ENCODE assay signal across 10 mouse cellular contexts in the genomic region with DNA sequence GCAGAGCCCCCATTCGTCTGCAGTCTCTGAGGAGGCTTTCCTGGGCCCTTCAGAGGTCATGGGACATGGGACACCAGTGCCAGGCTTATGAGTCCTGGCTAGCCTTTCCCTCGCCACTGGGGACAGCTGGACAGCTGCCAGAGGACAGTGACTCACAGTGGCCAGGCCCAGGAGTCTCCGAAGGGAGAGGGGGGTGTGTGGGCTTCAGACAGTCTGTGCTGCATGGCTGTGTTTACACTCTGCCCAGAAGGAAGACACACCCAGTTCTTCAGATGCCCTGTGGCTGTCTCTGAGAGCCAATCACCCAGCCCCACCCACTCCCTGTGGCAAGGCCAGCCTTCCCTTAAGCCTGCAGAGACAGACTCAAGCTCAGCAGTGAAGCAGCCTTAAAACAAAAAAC. TPM values are rescaled to one million over a fixed set of nuclear protein-coding genes. Genes with fewer than 3 reads are reported as not detected.
DNase-seq lines count a peak whose midpoint lies in the region; ATAC-seq lines count a peak whose summit lies in the region.
"Had no signal": no experiment of that assay in that cellular context is flagged by ENCODE, and none has a peak within 500 bp of the region (broad histone marks: within the 10 kb centered on the region; RNA-seq: fewer than 3 reads in every experiment).

No protein-coding gene starts in this region.

- H3K9me3 ChIP-seq in embryonic facial prominence, embryonic 11.5 days (replicated peaks; ENCODE audit: control insufficient read depth, low read length): no peaks in the 10 kb centered on the region
- no peaks in the 10 kb centered on the region for H3K9me3 ChIP-seq in embryonic facial prominence, embryonic 10.5 days
- no peaks in the 10 kb centered on the region for H3K9me3 ChIP-seq in embryonic facial prominence, embryonic 15.5 days (replicated peaks)
- no peaks in the 10 kb centered on the region for H3K9me3 ChIP-seq in intestine, embryonic 15.5 days

- 0 out of 2 replicates have a peak, but pooled peaks have one; percentile 29 for ATAC-seq in embryonic facial prominence, embryonic 11.5 days (replicated peaks; ENCODE audit: insufficient number of reproducible peaks, low FRiP score, low TSS enrichment, low read depth)
- ATAC-seq in embryonic facial prominence, embryonic 15.5 days (ENCODE audit: insufficient number of reproducible peaks, low FRiP score, low TSS enrichment, low read depth): peak; percentile 49; the same call in 1 of the 2 replicates
- peak; percentile 76 for ATAC-seq in intestine, embryonic 15.5 days

- no peaks in the 10 kb centered on the region for H3K36me3 ChIP-seq in embryonic facial prominence, embryonic 11.5 days (replicated peaks; ENCODE audit: control insufficient read depth, insufficient read depth, low read depth, low read length)
- H3K36me3 ChIP-seq in embryonic facial prominence, embryonic 10.5 days (replicated peaks): peaks cover 12% of the 10 kb centered on the region
- H3K36me3 ChIP-seq in embryonic facial prominence, embryonic 15.5 days: peaks cover 4% of the 10 kb centered on the region; the same call in 1 of the 2 replicates
- H3K36me3 ChIP-seq in intestine, embryonic 15.5 days: no peaks in the 10 kb centered on the region

- H3K4me1 ChIP-seq in embryonic facial prominence, embryonic 11.5 days (ENCODE audit: control insufficient read depth, insufficient read depth, low read length): peaks cover 3% of the 10 kb centered on the region
- peaks cover 52% of the 10 kb centered on the region for H3K4me1 ChIP-seq in embryonic facial prominence, embryonic 10.5 days
- peaks cover 22% of the 10 kb centered on the region for H3K4me1 ChIP-seq in embryonic facial prominence, embryonic 15.5 days
- peaks cover 25% of the 10 kb centered on the region for H3K4me1 ChIP-seq in intestine, embryonic 15.5 days (replicated peaks)

- DNase-seq in embryonic facial prominence, embryonic 11.5 days (ENCODE audit: low spot score): no peak
- no peak for DNase-seq in embryonic facial prominence, embryonic 10.5 days (ENCODE audit: low spot score)
- peak; percentile 94 for DNase-seq in Muller cell, postnatal 12 days (ENCODE audit: inconsistent ontology term)
- DNase-seq in lung, postnatal 10 days: peak; percentile 87
- no peak for DNase-seq in thymus, postnatal 4 days
- DNase-seq in embryo, embryonic 10.5 days (ENCODE audit: low spot score): no peak

- no peaks in the 10 kb centered on the region for H3K27me3 ChIP-seq in embryonic facial prominence, embryonic 11.5 days (ENCODE audit: control insufficient read depth, insufficient read depth, low read length)
- H3K27me3 ChIP-seq in embryonic facial prominence, embryonic 10.5 days (replicated peaks; ENCODE audit: low read depth, poor library complexity, severe bottlenecking): no peaks in the 10 kb centered on the region
- H3K27me3 ChIP-seq in embryonic facial prominence, embryonic 15.5 days: no peaks in the 10 kb centered on the region
- H3K27me3 ChIP-seq in intestine, embryonic 15.5 days (replicated peaks): no peaks in the 10 kb centered on the region
- H3K27me3 ChIP-seq: CH12.LX had no signal

- no peak overlapping the region for H3K4me3 ChIP-seq in embryonic facial prominence, embryonic 11.5 days (ENCODE audit: low read depth, low read length)
- H3K4me3 ChIP-seq in embryonic facial prominence, embryonic 10.5 days: no peak overlapping the region
- no peak overlapping the region for H3K4me3 ChIP-seq in embryonic facial prominence, embryonic 15.5 days (replicated peaks)
- H3K4me3 ChIP-seq in intestine, embryonic 15.5 days (replicated peaks): no peak overlapping the region

- H3K4me2 ChIP-seq in embryonic facial prominence, embryonic 11.5 days (ENCODE audit: low read depth, low read length): no peak overlapping the region
- no peak overlapping the region for H3K4me2 ChIP-seq in embryonic facial prominence, embryonic 15.5 days (replicated peaks)
- no peak overlapping the region for H3K4me2 ChIP-seq in intestine, embryonic 15.5 days (replicated peaks)

- H3K9ac ChIP-seq in embryonic facial prominence, embryonic 11.5 days (replicated peaks; ENCODE audit: low read length): no peak overlapping the region
- no peak overlapping the region for H3K9ac ChIP-seq in embryonic facial prominence, embryonic 15.5 days
- H3K9ac ChIP-seq in intestine, embryonic 15.5 days: no peak overlapping the region

- WGBS in embryonic facial prominence, embryonic 11.5 days: 52% methylated on average over 3 of the region's 3 CpGs
- whole genome bisulfite sequencing in embryonic facial prominence, embryonic 10.5 days: 68% methylated on average over 3 of the region's 3 CpGs
- 45% methylated on average over 3 of the region's 3 CpGs for WGBS in embryonic facial prominence, embryonic 15.5 days
- 25% methylated on average over 3 of the region's 3 CpGs for WGBS in intestine, embryonic 15.5 days

- H3K27ac ChIP-seq in embryonic facial prominence, embryonic 11.5 days (replicated peaks; ENCODE audit: low read depth, low read length): no peak overlapping the region
- no peak overlapping the region for H3K27ac ChIP-seq in embryonic facial prominence, embryonic 10.5 days (replicated peaks)
- H3K27ac ChIP-seq in embryonic facial prominence, embryonic 15.5 days (replicated peaks): no peak overlapping the region
- H3K27ac ChIP-seq in intestine, embryonic 15.5 days: no peak overlapping the region

RNA-seq across cellular contexts. Expression of a gene that starts 5.3 kb away (rescaled TPM):
- polyA plus RNA-seq in embryonic facial prominence, embryonic 11.5 days (2014; fragmentation: Nextera tagmentation; extraction: Ambion mirVana): 11.1 and 12.9 TPM in 2 replicates
- 13.9 and 15.0 TPM in 2 replicates for polyA plus RNA-seq in embryonic facial prominence, embryonic 10.5 days (2016; fragmentation: Nextera tagmentation; extraction: Ambion mirVana)
- 16.4 and 18.0 TPM in 2 replicates for polyA plus RNA-seq in embryonic facial prominence, embryonic 15.5 days (2015; fragmentation: Nextera tagmentation; extraction: Ambion mirVana)
- 13.2 and 14.0 TPM in 2 replicates for polyA plus RNA-seq in intestine, embryonic 15.5 days (2015; fragmentation: Nextera tagmentation; extraction: Ambion mirVana)

RNA-seq across cellular contexts. Expression of a gene that starts 16.9 kb away (rescaled TPM):
- polyA plus RNA-seq in embryonic facial prominence, embryonic 11.5 days (2014; fragmentation: Nextera tagmentation; extraction: Ambion mirVana): 225 and 236 TPM in 2 replicates
- 199 and 215 TPM in 2 replicates for polyA plus RNA-seq in embryonic facial prominence, embryonic 10.5 days (2016; fragmentation: Nextera tagmentation; extraction: Ambion mirVana)
- polyA plus RNA-seq in embryonic facial prominence, embryonic 15.5 days (2015; fragmentation: Nextera tagmentation; extraction: Ambion mirVana): 197 and 206 TPM in 2 replicates
- polyA plus RNA-seq in intestine, embryonic 15.5 days (2015; fragmentation: Nextera tagmentation; extraction: Ambion mirVana): 177 and 190 TPM in 2 replicates

RNA-seq across cellular contexts. Expression of a gene that starts 29.2 kb away (rescaled TPM):
- polyA plus RNA-seq in embryonic facial prominence, embryonic 11.5 days (2014; fragmentation: Nextera tagmentation; extraction: Ambion mirVana): not detected in 2 replicates
- polyA plus RNA-seq in embryonic facial prominence, embryonic 10.5 days (2016; fragmentation: Nextera tagmentation; extraction: Ambion mirVana): not detected in 2 replicates
- polyA plus RNA-seq in embryonic facial prominence, embryonic 15.5 days (2015; fragmentation: Nextera tagmentation; extraction: Ambion mirVana): not detected in 2 replicates
- not detected in 2 replicates for polyA plus RNA-seq in intestine, embryonic 15.5 days (2015; fragmentation: Nextera tagmentation; extraction: Ambion mirVana)
- polyA plus RNA-seq: spleen, adult 2 months had no signal

Comparison
In these comparisons a context has a peak if more than half of its experiments do, and no peak if none do; other contexts are left out.
1. DNase-seq: peak in Muller cell, postnatal 12 days (single experiment) and lung, postnatal 10 days (single experiment); none in embryonic facial prominence, embryonic 11.5 days (single experiment), embryonic facial prominence, embryonic 10.5 days (single experiment), thymus, postnatal 4 days (single experiment) and embryo, embryonic 10.5 days (single experiment).
2. Peak in every context shown above with its lines, with median percentiles within 50 percentile points of each other: ATAC-seq.